Mouse (Mus musculus) right cerebral cortex, adult 18-20 months (tissue): ENCODE measurements around the gene Apoe.
"Not testable (repeated sequence)": the region's sequence is repeated elsewhere in the genome, so short reads cannot be mapped to it uniquely, and the experiment has no call there.

Experiments
- DNase-seq: peaks from one replicate; pipeline ENCODE4 v3.0.0; 2022; ENCODE audit warnings: mixed read lengths

Gene Apoe

DNA sequence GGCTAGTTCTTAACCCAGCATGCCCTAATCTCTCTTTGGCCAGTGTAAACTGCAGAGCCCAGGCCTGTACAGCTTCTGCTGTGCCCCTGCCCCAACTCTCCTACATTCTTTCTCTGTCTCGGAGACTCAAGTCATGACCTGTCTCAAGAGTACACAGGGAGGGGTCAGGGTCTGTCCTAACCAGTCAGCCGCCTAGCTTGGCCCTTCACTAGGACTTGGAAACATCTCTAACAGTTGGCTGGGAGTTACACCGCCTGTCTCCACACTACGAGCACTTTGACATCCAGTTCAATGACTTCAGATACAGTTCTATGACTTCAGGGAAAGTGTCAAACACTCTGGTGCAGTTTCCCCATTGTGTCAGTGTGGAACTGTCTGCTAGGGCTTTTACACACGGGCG, 7.6 kb downstream of the Apoe start:
- DNase-seq = no peak

DNA sequence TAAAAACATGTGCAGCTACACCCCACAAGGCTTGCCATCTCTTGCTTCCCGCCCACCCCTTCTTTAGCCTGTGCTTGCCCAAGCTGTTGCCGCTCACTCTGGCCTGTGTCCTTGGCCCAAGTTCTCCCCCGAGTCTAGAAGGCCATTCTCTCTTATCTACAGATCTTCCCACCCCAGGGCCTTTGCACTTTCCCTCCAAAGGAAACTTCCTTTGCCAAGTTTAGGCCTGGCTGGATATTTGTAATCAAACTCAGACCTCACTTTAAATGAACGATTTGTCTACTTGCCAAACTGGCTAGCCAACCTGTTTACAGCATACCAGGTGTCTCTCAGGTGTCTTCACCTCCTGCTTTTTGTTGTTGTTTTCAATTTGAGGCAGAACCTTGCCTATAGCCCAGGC, 8.1 kb downstream of the Apoe start:
- no peak for DNase-seq

DNA sequence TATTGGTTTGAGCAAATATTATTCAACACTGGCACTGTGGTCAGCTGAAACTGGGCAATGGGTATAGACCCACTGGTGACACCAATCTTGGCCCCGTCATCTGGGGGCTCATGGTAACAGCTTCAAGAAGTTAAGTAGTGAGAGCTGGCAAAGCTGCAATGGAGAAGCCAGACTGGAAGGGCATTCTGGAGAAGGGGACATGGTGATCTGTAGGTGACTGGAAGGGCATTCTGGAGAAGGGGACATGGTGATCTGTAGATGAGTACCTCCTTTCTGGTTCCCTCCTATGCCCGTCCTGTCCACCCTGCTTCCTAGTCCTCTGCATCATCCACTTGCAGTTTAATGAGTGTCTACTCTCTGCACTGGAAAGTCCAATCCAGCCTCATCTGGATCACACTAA, 10.4 kb downstream of the Apoe start:
- no peak for DNase-seq

DNA sequence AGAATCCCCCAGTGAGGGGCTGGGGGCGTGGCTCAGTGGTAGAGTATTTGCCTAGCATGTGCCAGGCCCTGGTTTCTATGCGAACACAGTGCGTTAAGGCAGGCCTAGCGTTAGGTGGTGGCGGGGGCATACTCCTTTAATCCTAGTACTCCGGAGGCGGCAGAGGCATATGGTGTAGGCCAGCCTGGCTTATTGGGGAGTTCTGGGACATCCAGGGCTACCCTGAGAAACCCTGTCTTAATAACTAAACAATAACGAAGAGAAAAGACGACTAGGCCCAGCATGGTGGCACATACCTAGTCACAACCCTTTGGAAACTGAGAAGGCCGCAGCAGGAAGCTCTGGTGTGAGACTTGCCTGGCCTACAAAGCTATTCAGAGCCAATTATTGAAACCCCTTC, 10.9 kb downstream of the Apoe start:
- no peak for DNase-seq

DNA sequence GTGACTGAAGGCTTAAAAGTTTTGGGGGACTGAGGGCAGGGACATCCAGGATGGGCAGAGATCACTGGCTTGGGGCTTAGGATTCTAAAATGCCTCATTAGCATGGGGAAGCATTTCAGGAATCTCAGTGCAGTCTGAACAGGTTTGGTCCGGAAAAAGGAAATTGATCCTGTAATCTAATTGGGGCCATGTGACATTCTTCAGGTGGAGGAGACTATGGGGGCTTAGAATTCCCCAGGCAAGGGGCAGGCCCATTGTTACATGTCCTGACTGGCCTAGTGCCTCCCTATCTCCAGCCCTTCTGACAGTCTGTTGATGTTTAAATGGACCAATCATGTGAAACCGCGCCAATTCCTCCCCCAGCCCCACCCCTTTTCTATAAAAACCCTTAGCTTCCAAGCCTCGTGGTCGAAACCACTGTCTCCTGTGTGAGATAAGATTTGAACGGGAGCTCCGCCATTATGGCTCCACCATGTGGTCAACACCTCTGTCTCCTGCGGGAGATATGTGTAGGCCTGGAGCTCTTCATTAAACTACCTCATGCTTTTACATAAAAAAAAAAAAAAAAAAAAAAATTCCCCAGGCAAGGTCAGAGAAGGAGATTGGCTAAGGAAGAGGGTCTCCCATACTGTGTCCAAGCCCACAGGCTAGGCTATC, 11.9 kb downstream of the Apoe start:
- DNase-seq = not testable (repeated sequence)

DNA sequence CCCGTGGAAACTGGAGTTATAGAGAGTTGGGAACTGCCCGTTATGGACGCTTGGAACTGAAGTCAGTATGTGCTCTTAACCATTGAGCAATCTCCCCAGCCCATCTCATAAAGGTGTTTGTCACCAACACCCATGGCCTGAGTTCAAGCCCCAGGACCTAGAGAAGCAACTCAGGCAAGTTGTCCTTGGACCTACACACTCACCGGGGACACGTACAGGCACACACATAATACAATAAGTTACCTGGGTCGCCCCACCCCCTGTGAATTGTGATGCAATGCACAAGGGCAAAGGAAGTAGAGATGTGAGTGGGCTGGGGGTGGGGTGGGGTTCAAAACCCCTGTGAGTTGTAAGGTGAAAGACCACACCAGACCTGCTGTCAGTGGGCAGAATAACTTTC, 12.5 kb downstream of the Apoe start:
- DNase-seq = no peak

DNA sequence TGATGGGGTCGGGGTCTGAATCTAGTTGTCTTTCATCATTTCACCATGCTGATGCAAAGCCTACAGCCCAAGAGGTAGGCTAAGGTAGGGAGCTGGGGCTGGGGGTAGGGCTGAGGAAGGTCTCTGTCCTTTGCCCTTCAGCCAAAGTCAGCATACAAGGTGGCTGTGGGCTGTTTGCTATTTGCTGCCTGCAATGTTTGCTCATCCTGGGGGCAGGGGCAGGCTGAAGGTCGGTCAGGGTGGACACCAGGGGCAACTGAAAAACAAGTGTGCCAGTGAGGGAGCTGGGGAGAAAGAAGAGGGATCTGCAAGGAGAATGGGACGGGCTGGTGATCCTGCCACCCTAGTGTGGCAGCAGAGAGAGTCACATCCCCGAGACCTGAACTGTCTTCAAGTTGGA, 13.6 kb downstream of the Apoe start:
- no peak for DNase-seq

DNA sequence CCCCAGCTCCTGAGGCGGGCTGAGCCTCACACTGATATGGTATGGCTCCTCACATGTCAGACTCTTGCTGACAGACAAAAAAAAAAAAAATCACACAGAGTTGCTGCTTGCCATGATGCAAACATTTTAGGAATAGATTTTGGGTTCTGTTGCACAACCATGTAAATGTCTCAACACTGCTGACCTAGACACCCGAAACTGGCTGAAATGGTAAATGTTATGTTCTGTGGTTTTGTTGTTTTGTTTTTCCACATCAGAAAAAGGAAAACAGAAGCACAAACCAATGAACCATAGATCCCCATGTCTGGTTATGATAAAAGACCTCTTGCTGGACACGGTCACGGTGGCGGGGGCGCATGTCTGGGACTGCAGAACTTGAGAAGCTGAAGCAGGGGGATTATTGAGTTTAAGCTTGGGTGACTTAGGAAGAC, 15.2 kb downstream of the Apoe start:
- no peak for DNase-seq

DNA sequence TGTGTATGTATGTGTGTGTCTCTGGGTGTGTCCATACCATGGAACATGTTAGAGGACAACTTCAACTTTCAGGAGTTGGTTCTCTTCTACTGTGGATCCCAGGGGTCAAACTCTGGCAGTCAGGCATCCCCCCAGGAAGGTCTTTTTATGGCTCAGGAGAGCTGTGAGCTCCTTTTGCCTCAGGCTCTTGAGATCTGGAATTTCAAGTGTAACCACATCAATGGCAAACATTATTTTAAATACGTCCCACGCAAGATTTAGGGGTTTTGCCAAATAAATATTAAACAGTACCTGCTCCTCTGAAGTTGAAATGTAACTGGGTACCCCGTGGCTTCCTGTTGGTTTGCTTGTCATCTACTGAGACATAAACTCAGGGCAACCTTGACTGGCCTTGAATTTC, 16.0 kb downstream of the Apoe start:
- no peak for DNase-seq

DNA sequence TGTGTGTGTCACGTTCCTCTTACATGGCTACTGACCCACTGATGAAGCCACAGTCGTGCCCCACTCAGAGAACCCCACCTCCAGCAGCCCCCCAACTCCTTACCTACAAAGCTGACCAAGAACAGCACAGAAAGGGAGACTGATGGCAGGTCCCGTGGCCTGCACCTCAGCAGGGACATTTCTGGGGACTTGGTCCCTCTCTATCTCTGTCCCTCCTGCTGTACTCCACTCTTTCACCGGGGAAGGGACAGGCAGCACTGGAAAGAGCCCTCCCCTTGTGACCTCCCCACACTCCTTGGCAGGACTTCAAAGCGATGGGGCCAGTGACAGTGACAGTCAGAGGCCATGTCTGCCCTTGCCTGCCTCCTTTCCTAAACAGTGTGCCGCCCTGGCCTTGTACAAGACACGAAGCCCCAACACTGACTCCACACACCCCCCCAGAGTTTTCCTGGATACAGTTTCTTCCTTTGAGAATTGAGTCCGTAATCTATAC, 17.7 kb downstream of the Apoe start, which contains the start of the genes Gm44805 and Apoc4:
TSS of gene Gm44805 (minus strand) at position 222 of the 493 bp plus-strand sequence.
TSS of gene Apoc4 (minus strand) at position 278 of the 493 bp plus-strand sequence.
- DNase-seq = no peak

DNA sequence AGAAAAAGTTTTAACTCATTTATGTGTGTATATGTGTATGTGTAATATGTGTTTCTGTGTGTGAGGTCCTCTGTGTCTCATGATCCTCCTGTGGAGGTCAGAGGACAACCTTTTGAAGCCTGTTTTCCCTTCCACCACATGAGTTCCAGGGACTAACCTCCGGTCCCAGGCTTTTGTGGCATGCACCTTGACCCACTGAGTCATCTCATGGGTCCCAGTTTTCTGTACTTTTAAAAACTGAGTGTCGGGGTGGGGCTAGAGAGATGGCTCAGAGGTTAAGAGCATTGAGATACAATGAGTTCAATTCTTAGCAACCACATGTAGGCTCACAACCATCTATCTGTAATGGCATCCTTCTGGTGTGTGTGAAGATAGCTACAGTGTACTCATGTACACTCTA, 18.3 kb downstream of the Apoe start:
- no peak for DNase-seq

DNA sequence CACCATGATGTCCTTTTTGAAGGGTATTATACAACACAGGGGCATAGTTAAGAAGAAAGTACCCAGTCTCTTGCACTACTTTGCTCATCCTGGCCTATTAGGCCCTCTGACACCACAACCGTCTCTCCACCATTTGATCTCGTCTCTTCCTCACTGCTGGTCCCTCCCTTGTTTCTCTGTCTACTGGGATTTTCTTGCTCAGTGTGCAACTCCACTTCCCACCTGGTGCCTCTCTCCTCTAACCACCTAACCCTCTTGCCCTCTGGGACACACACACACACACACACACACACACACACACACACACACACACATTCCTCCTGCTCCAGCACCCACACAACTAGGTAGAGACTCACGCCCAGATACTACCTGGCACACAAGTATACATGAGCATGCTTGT, 20.1 kb downstream of the Apoe start:
- no peak for DNase-seq

DNA sequence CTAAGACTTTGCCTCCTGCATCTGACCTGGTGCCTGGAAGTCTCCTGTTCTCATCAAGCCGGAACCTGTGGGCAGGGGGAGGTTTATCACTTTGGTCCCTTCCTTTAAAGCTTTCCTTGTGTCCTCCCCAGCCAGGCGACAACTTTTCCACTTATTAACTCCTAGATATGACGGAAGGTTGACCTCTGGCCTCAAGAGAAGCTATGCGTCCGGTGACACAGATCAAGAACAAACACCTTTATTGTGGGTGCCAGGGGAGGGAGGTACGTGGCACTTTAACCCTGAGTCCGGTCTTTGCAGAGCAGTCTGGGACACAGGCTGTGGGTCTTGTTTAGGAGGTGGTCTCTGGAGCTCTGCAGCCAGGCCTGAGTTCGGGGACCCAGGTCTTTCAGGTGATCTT, 21.1 kb downstream of the Apoe start, which contains the start of gene Apoc2:
TSS of gene Apoc2 (minus strand) at position 70 of the 400 bp plus-strand sequence.
- DNase-seq = no peak

DNA sequence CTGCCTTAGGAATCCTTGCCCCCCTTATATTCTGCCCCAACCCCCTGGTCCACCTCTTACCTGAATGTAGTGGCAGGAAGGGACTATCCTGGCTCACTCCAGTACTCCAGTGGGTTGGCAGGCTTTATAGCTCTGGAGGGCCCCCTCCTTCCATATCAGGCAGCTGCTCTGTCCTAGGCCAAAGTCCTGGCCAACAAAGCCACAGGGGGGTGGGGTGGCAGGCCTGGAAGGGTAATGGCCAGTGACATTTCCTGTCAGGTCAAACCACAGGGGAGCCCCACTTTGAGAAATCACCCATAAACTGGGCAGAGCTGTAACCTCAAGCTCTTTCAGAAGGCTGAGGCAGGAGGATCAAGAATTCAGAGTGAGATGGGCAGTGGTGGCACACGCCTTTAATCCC, 22.3 kb downstream of the Apoe start:
- no peak for DNase-seq

DNA sequence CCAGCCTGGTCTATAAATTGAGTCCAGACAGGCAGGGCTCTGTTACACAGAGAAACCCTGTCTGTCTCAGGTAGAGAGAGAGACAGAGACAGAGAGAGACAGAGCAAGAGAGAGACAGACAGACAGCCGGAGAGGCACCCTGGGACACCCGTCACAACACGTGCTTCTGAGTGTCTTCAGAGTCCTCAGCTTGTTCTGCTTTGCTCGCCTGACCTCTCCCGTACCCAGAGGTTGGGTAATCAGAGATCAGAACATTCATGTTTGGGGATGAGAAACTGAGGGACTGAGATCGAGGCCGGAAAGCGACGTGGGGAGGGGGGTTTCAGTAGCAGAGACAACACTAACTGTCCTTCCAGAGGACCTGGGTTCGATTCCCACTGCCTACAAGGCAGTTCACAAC, 23.2 kb downstream of the Apoe start:
- DNase-seq = no peak

DNA sequence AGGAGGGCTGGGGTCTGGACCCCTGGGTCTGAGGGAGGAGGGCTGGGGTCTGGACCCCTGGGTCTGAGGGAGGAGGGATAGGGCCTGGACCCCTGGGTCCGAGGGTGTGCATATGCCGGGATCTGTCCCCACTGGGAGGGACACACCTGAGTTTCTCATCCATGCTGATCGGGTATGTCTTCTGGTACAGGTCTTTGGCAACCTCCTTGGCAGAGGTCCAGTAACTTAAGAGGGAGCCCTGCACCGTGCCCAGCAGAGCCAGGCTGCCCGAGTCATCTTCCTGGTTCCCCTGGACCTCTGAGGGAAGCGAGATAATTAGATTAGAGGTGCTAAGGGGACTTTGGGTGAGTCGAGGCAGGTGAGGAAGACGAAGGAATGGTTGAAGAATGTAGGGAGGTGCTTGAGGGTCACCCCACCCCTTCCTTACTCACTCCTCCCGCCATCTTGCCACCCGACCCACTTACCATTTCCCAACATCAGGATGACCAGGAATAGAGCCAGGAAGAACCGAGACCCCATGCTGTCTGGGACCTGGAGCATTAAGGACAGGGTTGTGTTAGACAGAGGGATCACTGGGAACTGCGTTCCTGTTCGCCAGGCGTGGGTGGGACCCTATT, 25.8 kb downstream of the Apoe start:
- no peak for DNase-seq

DNA sequence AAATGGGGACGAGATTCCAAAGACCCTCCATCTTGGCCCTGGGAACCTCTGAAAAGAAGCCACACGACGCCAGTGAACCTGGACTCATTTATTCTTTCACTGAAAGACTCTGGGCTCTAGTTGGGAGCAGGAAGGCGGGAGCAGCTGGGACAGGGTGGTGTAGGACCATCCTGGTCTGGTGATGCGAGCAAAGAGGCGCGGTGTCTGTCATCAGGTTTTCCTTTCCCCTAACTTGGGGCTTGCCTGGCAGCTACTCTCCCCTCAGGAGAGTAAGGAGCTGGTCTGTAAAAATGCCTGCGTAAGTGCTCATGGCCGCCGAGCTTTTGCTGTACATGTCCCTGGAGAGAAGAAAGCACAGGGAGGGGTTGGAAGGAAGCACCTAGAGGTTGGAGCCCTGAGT, 27.5 kb downstream of the Apoe start:
- DNase-seq = no peak

DNA sequence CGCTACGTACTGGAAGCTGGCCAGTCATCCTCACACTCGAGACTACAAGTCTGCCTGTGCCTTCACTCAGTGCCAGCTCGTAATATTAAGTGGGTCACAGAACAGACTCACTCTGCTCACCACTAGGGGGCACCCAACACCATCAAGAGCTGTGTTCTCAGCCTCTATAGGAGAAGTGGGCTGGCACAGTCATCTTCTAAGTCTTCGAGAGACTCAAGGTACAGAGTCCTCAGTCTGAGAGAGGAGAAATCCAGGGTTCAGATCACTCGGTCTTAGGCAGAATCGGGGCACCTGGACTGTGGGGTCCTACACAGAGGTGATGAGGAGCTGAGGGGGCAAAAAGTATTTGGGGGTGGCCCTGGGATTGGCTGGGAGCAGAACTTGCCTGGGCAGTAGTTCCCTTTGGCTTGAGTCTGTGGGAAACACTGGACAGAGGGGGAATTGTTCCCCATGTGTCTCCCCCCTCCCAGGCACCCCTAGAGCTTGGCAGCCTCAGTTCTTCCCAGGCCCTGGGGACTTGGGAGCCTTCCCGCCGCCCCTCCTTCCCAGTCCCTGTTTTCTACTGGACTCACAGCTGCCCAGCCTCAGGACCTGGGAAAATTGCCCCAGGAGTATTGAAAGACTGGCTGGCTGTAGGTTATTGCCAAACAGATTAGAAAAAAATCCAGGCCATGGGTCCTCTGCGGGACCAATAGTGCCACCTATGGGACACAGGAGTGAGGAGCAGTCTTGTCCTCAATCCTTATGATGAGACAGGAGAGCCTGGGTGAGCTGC, 29.9 kb downstream of the Apoe start:
- peak; percentile 93 for DNase-seq

DNA sequence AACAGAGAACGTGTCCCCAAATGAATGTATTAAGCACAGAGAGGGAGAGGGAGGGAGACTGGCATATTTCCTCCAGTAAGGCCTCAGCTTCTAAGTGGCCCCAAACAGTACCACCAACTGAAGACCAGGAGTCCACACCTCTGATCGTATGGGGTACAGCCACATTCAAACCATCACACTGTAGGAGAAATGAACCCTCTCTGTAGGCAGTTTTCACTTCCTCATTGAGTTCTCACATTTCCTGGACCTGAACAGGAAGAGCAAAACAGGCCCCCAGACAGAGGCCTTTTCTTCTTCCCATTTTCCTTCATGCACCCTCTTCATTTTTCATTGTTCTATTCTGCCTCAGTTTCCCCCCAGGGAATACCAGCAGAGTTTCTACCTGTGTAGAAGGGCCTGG, 31.6 kb downstream of the Apoe start:
- DNase-seq = no peak

DNA sequence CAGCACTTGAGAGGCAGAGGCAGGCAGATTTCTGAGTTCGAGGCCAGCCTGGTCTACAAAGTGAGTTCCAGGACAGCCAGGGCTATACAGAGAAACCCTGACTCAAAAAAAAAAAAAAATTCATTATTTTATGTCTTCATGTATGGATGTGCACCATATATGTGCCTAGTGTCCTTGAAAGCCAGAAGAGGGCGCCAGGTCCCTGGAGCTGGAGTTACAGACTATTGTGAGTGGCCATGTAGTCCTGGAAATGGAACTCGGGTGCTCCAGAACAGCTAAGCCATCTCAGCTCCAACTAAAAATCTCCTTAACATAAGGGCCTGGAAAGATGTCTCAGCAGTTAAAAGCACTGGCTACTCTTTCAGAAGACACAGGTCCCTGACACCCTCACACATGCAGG, 32.2 kb downstream of the Apoe start:
- DNase-seq = no peak

DNA sequence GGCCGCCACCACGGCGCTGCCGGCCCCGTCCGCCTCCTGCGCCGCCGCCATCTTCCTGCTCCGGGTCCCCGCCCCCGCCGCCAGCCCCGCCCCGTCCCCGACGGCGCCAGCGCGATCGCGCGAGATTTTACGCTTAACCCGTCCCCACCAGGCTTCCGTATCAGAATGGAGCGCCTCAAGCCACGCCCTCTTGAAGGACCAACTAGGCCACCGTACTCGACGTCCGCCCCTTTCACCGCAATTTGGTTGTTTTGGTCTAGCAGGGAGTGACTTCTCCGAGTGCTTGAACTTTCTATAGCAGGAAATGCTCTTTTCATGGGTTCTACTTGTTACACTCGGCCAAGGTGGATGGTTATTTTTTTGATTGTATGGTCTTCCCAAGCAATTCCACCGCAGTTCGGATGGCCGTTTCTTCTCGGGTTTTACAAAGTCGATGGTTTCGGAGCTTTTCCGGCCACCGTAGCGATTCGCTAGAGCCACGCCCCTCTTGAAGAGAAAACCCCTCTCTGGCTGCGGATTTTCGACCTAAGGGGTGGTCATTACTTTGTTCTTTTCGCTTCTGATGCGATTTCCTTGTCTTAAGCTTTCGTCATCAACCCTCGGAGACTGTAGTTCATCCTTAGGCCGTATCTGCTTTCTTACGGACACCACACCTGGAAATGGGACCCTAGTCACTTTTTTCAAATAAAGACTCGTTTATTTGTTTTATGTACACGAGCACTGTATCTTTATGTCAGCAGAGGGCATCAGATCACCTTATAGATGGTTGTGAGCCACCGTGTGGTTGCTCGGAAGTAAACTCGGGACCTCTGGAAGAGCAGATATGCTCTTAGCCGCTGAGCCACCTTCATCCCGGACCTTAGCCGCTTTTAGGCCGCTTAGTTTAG, 33.8 kb downstream of the Apoe start, which contains the start of gene Clptm1:
TSS of gene Clptm1 (minus strand) at position 79 of the 887 bp plus-strand sequence.
- DNase-seq = peak; percentile 97

DNA sequence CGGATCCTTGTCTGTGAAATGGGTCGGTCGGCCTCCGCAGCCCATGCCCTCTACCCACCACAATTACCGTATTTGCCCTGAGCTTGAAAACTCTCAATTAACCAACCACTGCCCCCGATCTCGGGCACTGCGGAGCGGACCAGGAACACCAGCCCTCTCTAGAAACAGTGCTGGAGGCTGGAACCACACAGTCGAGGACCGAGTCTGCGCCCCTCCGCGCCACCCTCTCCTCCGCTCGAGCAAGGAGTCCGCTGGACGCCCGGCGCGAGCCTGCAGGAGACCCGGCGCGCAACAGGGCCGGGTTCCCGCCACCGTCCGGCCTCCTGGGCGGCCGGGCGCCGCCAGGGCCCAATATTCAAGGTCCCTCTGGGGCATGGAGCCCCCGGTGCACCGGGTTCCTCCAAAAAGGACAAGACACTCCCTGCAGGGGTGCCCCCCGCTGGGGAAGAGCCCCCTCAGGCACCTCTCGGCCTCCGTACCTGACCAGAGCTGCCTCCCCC, 34.5 kb downstream of the Apoe start:
- no peak for DNase-seq
